Mouse (Mus musculus) embryonic facial prominence, embryonic 11.5 days (tissue): ENCODE measurements at regions not wholly inside any gene's neighbourhood (a gene's known extent, or its start where the extent isn't known, plus 50 kb on each side); places are given as distances from the start of the nearest gene placed in this dataset.
"Not testable (repeated sequence)": the region's sequence is repeated elsewhere in the genome, so short reads cannot be mapped to it uniquely, and the experiment has no call there.

Experiments used
- ATAC-seq: fragments of 200-750 bp; cut with Nextera tagmentation; replicated peaks from 2 replicates; pipeline ENCODE4 v1.8.0; 2017; ENCODE audit warnings: low read depth; ENCODE audit not compliant: insufficient number of reproducible peaks, low FRiP score, low TSS enrichment
- DNase-seq: peaks from one replicate; pipeline ENCODE4 v3.0.0-alpha.2; 2015; ENCODE audit warnings: low spot score
- H3K27ac ChIP-seq: fragments of 300-500 bp; sonication (generic); replicated peaks from 2 replicates; pipeline ENCODE4 v1.5.1; 2014; ENCODE audit warnings: mild to moderate bottlenecking, low read depth, low read length, control low read depth
- H3K27me3 ChIP-seq: fragments of 300-500 bp; sonication (generic); 2 replicates; pipeline ENCODE4 v1.6.1; 2014; ENCODE audit warnings: mild to moderate bottlenecking, low read length, moderate library complexity, mixed read lengths; ENCODE audit not compliant: control insufficient read depth, insufficient read depth
- H3K36me3 ChIP-seq: fragments of 300-500 bp; sonication (generic); replicated peaks from 2 replicates; pipeline ENCODE4 v1.6.1; 2014; ENCODE audit warnings: low read depth, mild to moderate bottlenecking, low read length, moderate library complexity, mixed read lengths; ENCODE audit not compliant: control insufficient read depth, insufficient read depth
- H3K4me1 ChIP-seq: fragments of 300-500 bp; sonication (generic); 2 replicates; pipeline ENCODE4 v1.6.1; 2014; ENCODE audit warnings: low read length, mixed read lengths; ENCODE audit not compliant: control insufficient read depth, insufficient read depth
- H3K4me2 ChIP-seq: fragments of 300-500 bp; sonication (generic); 2 replicates; pipeline ENCODE4 v1.6.1; 2014; ENCODE audit warnings: low read depth, mild to moderate bottlenecking, control low read depth, low read length, moderate library complexity
- H3K4me3 ChIP-seq: fragments of 300-500 bp; sonication (generic); 2 replicates; pipeline ENCODE4 v1.5.1; 2014; ENCODE audit warnings: low read depth, low read length, control low read depth
- H3K9ac ChIP-seq: fragments of 300-500 bp; sonication (generic); replicated peaks from 2 replicates; pipeline ENCODE4 v1.6.1; 2014; ENCODE audit warnings: mild to moderate bottlenecking, control low read depth, low read length
- H3K9me3 ChIP-seq: fragments of 300-500 bp; sonication (generic); replicated peaks from 2 replicates; pipeline ENCODE4 v1.6.1; 2016; ENCODE audit warnings: mild to moderate bottlenecking, low read length, inconsistent platforms, mixed read lengths; ENCODE audit not compliant: control insufficient read depth
- WGBS: fragments of 180-500 bp; shearing (Covaris S2); extraction: QIAGEN DNeasy Blood & Tissue Kit; methylation state at CpG from one replicate; pipeline ENCODE4 v1.1.7; 2014; 5-methylcytosine and 5-hydroxymethylcytosine counted together

- Histone ChIP-seq H3K4me2 (no peak overlapping the region), H3K27me3 (no peaks in the 10 kb centered on the region), H3K9ac (no peak overlapping the region), H3K4me1 (no peaks in the 10 kb centered on the region), H3K9me3 (no peaks in the 10 kb centered on the region), H3K27ac (no peak overlapping the region), H3K36me3 (no peaks in the 10 kb centered on the region), H3K4me3 (no peak overlapping the region)
- WGBS: 86% methylated on average over 7 of the region's 7 CpGs
- ATAC-seq (no peak), DNase-seq (no peak)
These were observed 848.0 kb upstream of the 4930412O13Rik start for GRCm38 (mm10) chr2:9033079-9033478.

DNA sequence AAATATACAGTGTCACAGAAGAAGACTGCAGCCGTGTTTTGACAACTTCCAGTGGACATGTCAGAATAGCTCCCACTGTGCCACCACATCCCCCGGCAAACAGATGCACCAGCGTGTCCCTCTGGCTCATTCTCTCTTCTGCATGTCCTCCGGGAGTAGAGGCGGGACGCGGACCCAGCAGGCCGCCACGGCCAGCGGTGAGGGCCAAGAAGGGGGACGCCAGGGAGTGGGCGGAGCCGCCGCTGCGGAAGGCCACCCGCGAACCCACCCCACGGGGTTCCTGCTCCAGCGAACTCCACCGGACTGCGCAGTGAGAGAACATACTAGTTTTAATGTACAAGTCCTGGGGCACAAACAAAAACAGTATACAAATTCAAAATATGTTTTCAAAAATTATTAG, 838.7 kb upstream of the 4930412O13Rik start:
- WGBS: 60% methylated on average over 21 of the region's 21 CpGs
- H3K27me3 ChIP-seq, H3K36me3 ChIP-seq, H3K27ac ChIP-seq, H3K9me3 ChIP-seq, DNase-seq, H3K4me1 ChIP-seq, H3K4me2 ChIP-seq, H3K4me3 ChIP-seq, H3K9ac ChIP-seq, ATAC-seq: not testable (repeated sequence)

DNA sequence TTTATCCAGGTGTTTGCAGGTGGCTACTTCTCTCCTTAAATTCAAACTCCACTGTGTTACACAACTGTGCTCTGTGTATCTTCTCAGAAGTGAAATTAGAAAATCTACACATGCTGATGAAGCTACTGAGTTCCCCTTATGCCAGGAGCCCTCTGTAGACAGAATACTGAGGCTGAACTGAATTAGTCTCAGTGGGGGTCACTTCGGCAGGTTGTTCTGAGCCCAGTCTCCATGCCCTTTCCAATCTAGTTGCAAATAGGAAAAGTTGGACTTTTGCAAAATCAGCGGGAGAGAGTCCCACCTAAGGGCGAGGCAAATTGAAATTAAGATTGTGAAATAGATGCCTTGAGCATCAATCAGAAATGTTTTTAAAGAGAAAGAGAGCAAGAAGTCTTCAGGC, 833.1 kb upstream of the 4930412O13Rik start:
- H3K4me1 ChIP-seq: no peaks in the 10 kb centered on the region

GRCm38 (mm10) chr2:9073851-9074250, 807.2 kb upstream of the 4930412O13Rik start:
- H3K27ac ChIP-seq: no peak overlapping the region
- H3K4me3 ChIP-seq: no peak overlapping the region
- ATAC-seq (no peak), DNase-seq (no peak)
- 74% methylated on average over 1 of the region's 1 CpGs for whole genome bisulfite sequencing
- no peak overlapping the region for H3K9ac ChIP-seq
- H3K4me2 ChIP-seq: no peak overlapping the region
- no peaks in the 10 kb centered on the region for H3K4me1 ChIP-seq
- H3K9me3 ChIP-seq: no peaks in the 10 kb centered on the region
- no peaks in the 10 kb centered on the region for H3K36me3 ChIP-seq
- H3K27me3 ChIP-seq: no peaks in the 10 kb centered on the region

More for the DNA sequence above, 833.1 kb upstream of the 4930412O13Rik start:
- DNase-seq: no peak
- Histone ChIP-seq H3K4me3 (no peak overlapping the region), H3K27me3 (no peaks in the 10 kb centered on the region), H3K9ac (no peak overlapping the region), H3K27ac (no peak overlapping the region), H3K36me3 (no peaks in the 10 kb centered on the region), H3K9me3 (no peaks in the 10 kb centered on the region), H3K4me2 (no peak overlapping the region)
- 89% methylated on average over 3 of the region's 3 CpGs for WGBS
- ATAC-seq: no peak

- DNase-seq (no peak), ATAC-seq (no peak)
- 81% methylated on average over 4 of the region's 4 CpGs for WGBS
- Histone ChIP-seq H3K27me3 (no peaks in the 10 kb centered on the region), H3K9ac (no peak overlapping the region), H3K9me3 (no peaks in the 10 kb centered on the region), H3K36me3 (no peaks in the 10 kb centered on the region), H3K27ac (no peak overlapping the region), H3K4me1 (no peaks in the 10 kb centered on the region), H3K4me2 (no peak overlapping the region), H3K4me3 (no peak overlapping the region)
These were observed 802.9 kb upstream of the 4930412O13Rik start for GRCm38 (mm10) chr2:9078158-9078557.

GRCm38 (mm10) chr2:9081746-9082145, 799.3 kb upstream of the 4930412O13Rik start:
- Histone ChIP-seq H3K9ac (no peak overlapping the region), H3K27ac (no peak overlapping the region), H3K4me1 (no peaks in the 10 kb centered on the region), H3K36me3 (no peaks in the 10 kb centered on the region), H3K4me2 (no peak overlapping the region), H3K27me3 (no peaks in the 10 kb centered on the region), H3K9me3 (no peaks in the 10 kb centered on the region), H3K4me3 (no peak overlapping the region)
- 85% methylated on average over 1 of the region's 1 CpGs for WGBS
- DNase-seq: no peak
- ATAC-seq: no peak

DNA sequence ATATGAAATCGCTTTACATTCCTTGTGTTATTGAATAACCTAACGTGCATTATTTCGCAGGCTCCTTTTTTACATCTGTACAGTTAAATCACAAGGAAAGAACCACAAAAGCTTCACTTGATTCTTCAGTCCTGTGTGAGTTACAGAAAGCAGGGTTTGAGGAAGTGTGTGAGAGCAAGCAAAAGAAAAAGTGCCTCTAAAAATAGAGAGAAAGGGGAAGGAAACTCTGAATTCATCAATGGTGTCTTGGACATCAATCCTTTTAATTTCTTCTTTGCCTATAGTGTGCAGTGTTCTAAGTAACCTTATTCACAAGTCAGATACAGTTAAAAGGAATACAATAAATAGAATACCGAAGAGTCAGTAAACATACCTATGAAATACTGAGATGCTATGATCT, 785.7 kb upstream of the 4930412O13Rik start:
- H3K9me3 ChIP-seq: no peaks in the 10 kb centered on the region
- H3K9ac ChIP-seq: no peak overlapping the region
- DNase-seq (no peak), ATAC-seq (no peak)
- no peak overlapping the region for H3K4me2 ChIP-seq
- no peaks in the 10 kb centered on the region for H3K27me3 ChIP-seq
- no peaks in the 10 kb centered on the region for H3K36me3 ChIP-seq
- 88% methylated on average over 4 of the region's 4 CpGs for WGBS
- H3K27ac ChIP-seq: no peak overlapping the region
- H3K4me3 ChIP-seq: no peak overlapping the region
- H3K4me1 ChIP-seq: no peaks in the 10 kb centered on the region

GRCm38 (mm10) chr2:9116697-9117096, 764.4 kb upstream of the 4930412O13Rik start:
- WGBS: 80% methylated on average over 3 of the region's 3 CpGs
- Histone ChIP-seq H3K4me1 (no peaks in the 10 kb centered on the region), H3K4me3 (no peak overlapping the region), H3K27ac (no peak overlapping the region), H3K27me3 (no peaks in the 10 kb centered on the region), H3K4me2 (no peak overlapping the region), H3K9ac (no peak overlapping the region), H3K36me3 (no peaks in the 10 kb centered on the region), H3K9me3 (no peaks in the 10 kb centered on the region)
- DNase-seq: no peak
- no peak for ATAC-seq
